Comparison of ENCODE assay signal across 8 mouse cellular contexts in the genomic region with DNA sequence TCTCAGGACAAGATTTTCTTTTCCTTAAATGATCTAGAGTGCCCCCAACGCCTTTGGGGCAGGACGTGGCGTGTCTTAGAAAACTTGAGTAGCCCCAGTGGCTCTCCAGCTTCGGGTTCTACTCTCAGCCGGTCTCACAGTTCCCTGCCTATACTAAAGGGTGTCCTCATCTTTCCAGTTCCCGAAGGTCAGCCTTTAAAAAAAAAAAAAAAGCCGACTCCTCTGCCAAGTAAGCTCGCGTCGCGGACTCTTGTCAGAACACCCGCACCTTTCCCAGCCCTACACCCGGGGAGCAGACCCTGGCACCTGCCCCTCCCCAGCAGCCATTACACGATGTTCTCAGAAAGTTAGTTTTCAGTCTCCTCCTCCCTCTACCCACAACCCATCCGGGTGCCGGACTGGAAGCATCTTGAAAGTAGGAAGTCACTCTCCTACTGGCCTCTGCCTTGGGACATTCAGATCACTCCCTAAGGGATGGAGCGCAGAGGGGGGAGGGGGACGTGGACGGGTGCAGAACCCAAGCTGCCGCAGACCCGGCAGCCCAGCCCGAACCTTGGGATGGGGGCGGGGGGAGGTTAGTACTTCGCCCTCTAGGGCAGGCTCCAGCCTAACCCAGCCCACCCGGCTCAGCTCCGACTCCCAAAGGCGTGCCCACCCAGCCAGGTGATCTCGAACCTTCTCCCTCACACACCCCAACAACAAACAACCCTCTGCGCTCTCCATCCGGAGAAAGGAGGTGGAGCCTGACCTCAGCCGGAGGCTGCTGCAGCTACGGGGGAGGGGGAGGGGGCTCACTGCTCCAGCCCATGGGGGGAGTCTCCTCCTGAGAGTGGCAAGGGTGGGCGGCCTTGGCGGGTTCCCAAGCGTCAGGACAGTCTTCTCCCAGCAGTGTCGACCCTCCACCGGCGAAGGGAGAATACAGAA. TPM values are rescaled to one million over a fixed set of nuclear protein-coding genes. Genes with fewer than 3 reads are reported as not detected.
A peak's percentile ranks its signal among the peaks of the same experiment; 100 is the strongest.
DNase-seq lines count a peak whose midpoint lies in the region; ATAC-seq lines count a peak whose summit lies in the region.

No protein-coding gene starts in this region.

- intact Hi-C loops in heart, postnatal 25 days (cut with DNase I): no loop called here

- DNase-seq in adrenal gland, adult 18-20 months (ENCODE audit: low spot score in 2 of 2): peak; percentile 50 to 67
- peak; percentile 50 for DNase-seq in embryonic facial prominence, embryonic 11.5 days (ENCODE audit: low spot score)
- DNase-seq in heart, postnatal 25 days (ENCODE audit: low spot score): peak; percentile 17
- DNase-seq in thymus, postnatal 10 days (ENCODE audit: low spot score in 2 of 2): peak; percentile 54 to 62

- H3K4me3 ChIP-seq in erythroblast, embryonic 14.5 days (replicated peaks): peak overlapping the region; percentile 21
- peak overlapping the region; percentile 45 for H3K4me3 ChIP-seq in embryonic facial prominence, embryonic 11.5 days (ENCODE audit: low read depth, low read length)
- H3K4me3 ChIP-seq in limb, embryonic 13.5 days: peak overlapping the region; percentile 54
- H3K4me3 ChIP-seq in midbrain, embryonic 13.5 days (replicated peaks): peak overlapping the region; percentile 41

- peaks cover 94% of the 10 kb centered on the region for H3K27me3 ChIP-seq in erythroblast, embryonic 14.5 days (ENCODE audit: control insufficient read depth)
- peaks cover 59% of the 10 kb centered on the region for H3K27me3 ChIP-seq in embryonic facial prominence, embryonic 11.5 days (ENCODE audit: control insufficient read depth, insufficient read depth, low read length)
- peaks cover 90% of the 10 kb centered on the region for H3K27me3 ChIP-seq in limb, embryonic 13.5 days
- H3K27me3 ChIP-seq in midbrain, embryonic 13.5 days: peaks cover 86% of the 10 kb centered on the region

- peaks cover 46% of the 10 kb centered on the region for H3K4me1 ChIP-seq in erythroblast, embryonic 14.5 days (ENCODE audit: control insufficient read depth)
- H3K4me1 ChIP-seq in embryonic facial prominence, embryonic 11.5 days (ENCODE audit: control insufficient read depth, insufficient read depth, low read length): peaks cover 21% of the 10 kb centered on the region
- H3K4me1 ChIP-seq in limb, embryonic 13.5 days: peaks cover 35% of the 10 kb centered on the region
- H3K4me1 ChIP-seq in midbrain, embryonic 13.5 days (replicated peaks): peaks cover 40% of the 10 kb centered on the region

- ATAC-seq in erythroblast, adult 5-6 weeks (replicated peaks; ENCODE audit: low FRiP score, poor library complexity, severe bottlenecking): no peak
- ATAC-seq in embryonic facial prominence, embryonic 11.5 days (replicated peaks; ENCODE audit: insufficient number of reproducible peaks, low FRiP score, low TSS enrichment, low read depth): peak; percentile 3; the same call in 1 of the 2 replicates
- ATAC-seq in limb, embryonic 13.5 days (ENCODE audit: low FRiP score, low read depth): 0 out of 2 replicates have a peak, but pooled peaks have one; percentile 2
- 0 out of 2 replicates have a peak, but pooled peaks have one; percentile 3 for ATAC-seq in midbrain, embryonic 13.5 days

- H3K36me3 ChIP-seq in erythroblast, embryonic 14.5 days (ENCODE audit: control insufficient read depth): no peaks in the 10 kb centered on the region
- no peaks in the 10 kb centered on the region for H3K36me3 ChIP-seq in embryonic facial prominence, embryonic 11.5 days (replicated peaks; ENCODE audit: control insufficient read depth, insufficient read depth, low read depth, low read length)
- no peaks in the 10 kb centered on the region for H3K36me3 ChIP-seq in limb, embryonic 13.5 days
- H3K36me3 ChIP-seq in midbrain, embryonic 13.5 days: no peaks in the 10 kb centered on the region

- WGBS in embryonic facial prominence, embryonic 11.5 days: under 1% methylated on average over 38 of the region's 38 CpGs
- WGBS in limb, embryonic 13.5 days: 2% methylated on average over 37 of the region's 38 CpGs
- WGBS in midbrain, embryonic 13.5 days: 1% methylated on average over 37 of the region's 38 CpGs

- peak overlapping the region; percentile 43 for H3K9ac ChIP-seq in embryonic facial prominence, embryonic 11.5 days (replicated peaks; ENCODE audit: low read length)
- H3K9ac ChIP-seq in limb, embryonic 13.5 days: peak overlapping the region; percentile 65
- peak overlapping the region; percentile 56 for H3K9ac ChIP-seq in midbrain, embryonic 13.5 days (replicated peaks)

- H3K27ac ChIP-seq in embryonic facial prominence, embryonic 11.5 days (replicated peaks; ENCODE audit: low read depth, low read length): no peak overlapping the region
- no peak overlapping the region for H3K27ac ChIP-seq in limb, embryonic 13.5 days
- no peak overlapping the region for H3K27ac ChIP-seq in midbrain, embryonic 13.5 days

- peak overlapping the region; percentile 83 for H3K4me2 ChIP-seq in embryonic facial prominence, embryonic 11.5 days (ENCODE audit: low read depth, low read length)
- H3K4me2 ChIP-seq in limb, embryonic 13.5 days (replicated peaks): peak overlapping the region; percentile 92
- peak overlapping the region; percentile 63 for H3K4me2 ChIP-seq in midbrain, embryonic 13.5 days (replicated peaks)

- peaks cover 35% of the 10 kb centered on the region for H3K9me3 ChIP-seq in erythroblast, embryonic 14.5 days (ENCODE audit: control insufficient read depth, low read length)
- H3K9me3 ChIP-seq in embryonic facial prominence, embryonic 11.5 days (replicated peaks; ENCODE audit: control insufficient read depth, low read length): no peaks in the 10 kb centered on the region
- no peaks in the 10 kb centered on the region for H3K9me3 ChIP-seq in limb, embryonic 13.5 days
- no peaks in the 10 kb centered on the region for H3K9me3 ChIP-seq in midbrain, embryonic 13.5 days

RNA-seq across cellular contexts. Expression of gene Bahd1, which starts 3.9 kb away (rescaled TPM):
- 4.0 and 5.7 TPM in 2 replicates for polyA plus RNA-seq in erythroblast, embryonic 14.5 days (2012)
- total RNA-seq in erythroblast, adult 5-6 weeks (2015; ENCODE audit: low replicate concordance): 1.3 and 2.3 TPM in 2 replicates
- total RNA-seq in erythroblast, adult 5-6 weeks (2017; ENCODE audit: low replicate concordance): 3.2 and 4.3 TPM in 2 replicates
- 10 to 100 TPM; 37.4 to 39.4 TPM for total RNA-seq in adrenal gland, adult 18-20 months (2021)
- polyA plus RNA-seq in embryonic facial prominence, embryonic 11.5 days (2014; fragmentation: Nextera tagmentation; extraction: Ambion mirVana): 1.1 and 1.2 TPM in 2 replicates
- 10 to 100 TPM; 14.7 to 18.2 TPM for total RNA-seq in heart, postnatal 25 days (2021)
- polyA plus RNA-seq in limb, embryonic 13.5 days (2015; fragmentation: Nextera tagmentation; extraction: Ambion mirVana): 3.7 and 3.8 TPM in 2 replicates
- polyA plus RNA-seq in midbrain, embryonic 13.5 days (2015; fragmentation: Nextera tagmentation; extraction: Ambion mirVana): 4.2 and 5.0 TPM in 2 replicates

RNA-seq across cellular contexts. Expression of gene Chst14, which starts 30.0 kb away (rescaled TPM):
- polyA plus RNA-seq in erythroblast, embryonic 14.5 days (2012): 0.14 and 0.15 TPM in 2 replicates
- total RNA-seq in erythroblast, adult 5-6 weeks (2015; ENCODE audit: low replicate concordance): 1.5 and 2.7 TPM in 2 replicates
- 0.43 TPM in 1 of 2 replicates, not detected in the other for total RNA-seq in erythroblast, adult 5-6 weeks (2017; ENCODE audit: low replicate concordance)
- 1 to 10 TPM; 7.3 to 9.0 TPM for total RNA-seq in adrenal gland, adult 18-20 months (2021)
- polyA plus RNA-seq in embryonic facial prominence, embryonic 11.5 days (2014; fragmentation: Nextera tagmentation; extraction: Ambion mirVana): 31.8 and 32.0 TPM in 2 replicates
- total RNA-seq in heart, postnatal 25 days (2021): 1 to 10 TPM; 9.3 to 9.8 TPM
- polyA plus RNA-seq in limb, embryonic 13.5 days (2015; fragmentation: Nextera tagmentation; extraction: Ambion mirVana): 51.2 and 51.9 TPM in 2 replicates
- 6.2 and 6.6 TPM in 2 replicates for polyA plus RNA-seq in midbrain, embryonic 13.5 days (2015; fragmentation: Nextera tagmentation; extraction: Ambion mirVana)

RNA-seq across cellular contexts. Expression of gene Ivd, which starts 34.5 kb away (rescaled TPM):
- polyA plus RNA-seq in erythroblast, embryonic 14.5 days (2012): 0.30 and 0.45 TPM in 2 replicates
- total RNA-seq in erythroblast, adult 5-6 weeks (2015; ENCODE audit: low replicate concordance): 1.9 and 8.1 TPM in 2 replicates
- total RNA-seq in erythroblast, adult 5-6 weeks (2017; ENCODE audit: low replicate concordance): 4.2 and 4.8 TPM in 2 replicates
- total RNA-seq in adrenal gland, adult 18-20 months (2021): 100 to 1,000 TPM; 205 to 414 TPM
- 53.7 and 62.2 TPM in 2 replicates for polyA plus RNA-seq in embryonic facial prominence, embryonic 11.5 days (2014; fragmentation: Nextera tagmentation; extraction: Ambion mirVana)
- 100 to 1,000 TPM; 297 to 304 TPM for total RNA-seq in heart, postnatal 25 days (2021)
- polyA plus RNA-seq in limb, embryonic 13.5 days (2015; fragmentation: Nextera tagmentation; extraction: Ambion mirVana): 82.6 and 95.3 TPM in 2 replicates
- polyA plus RNA-seq in midbrain, embryonic 13.5 days (2015; fragmentation: Nextera tagmentation; extraction: Ambion mirVana): 42.5 and 42.8 TPM in 2 replicates

Comparison
In these comparisons a context has a peak if more than half of its experiments do, and no peak if none do; other contexts are left out.
1. RNA of gene Ivd, which starts 34.5 kb away (polyA plus RNA-seq): 82.6 to 95.3 TPM in limb, embryonic 13.5 days, 53.7 to 62.2 TPM in embryonic facial prominence, embryonic 11.5 days and 42.5 to 42.8 TPM in midbrain, embryonic 13.5 days; 0.30 to 0.45 TPM in erythroblast, embryonic 14.5 days; every median in the first group is over 10 times any median in the second.
2. Peak in every context shown above with its lines, with median percentiles within 50 percentile points of each other: H3K4me3 ChIP-seq, DNase-seq, H3K4me2 ChIP-seq and H3K9ac ChIP-seq.